Mouse (Mus musculus) layer of hippocampus, adult 11-12 months (tissue): Measurements from ENCODE around the gene Cntn3.
A peak's percentile ranks its signal among the peaks of the same experiment; 100 is the strongest.
"Not testable (repeated sequence)": the region's sequence is repeated elsewhere in the genome, so short reads cannot be mapped to it uniquely, and the experiment has no call there.

Experiments used
- DNase-seq: peaks from one replicate; pipeline ENCODE4 v3.0.0; 2022; ENCODE audit warnings: low spot score

Gene Cntn3

DNA sequence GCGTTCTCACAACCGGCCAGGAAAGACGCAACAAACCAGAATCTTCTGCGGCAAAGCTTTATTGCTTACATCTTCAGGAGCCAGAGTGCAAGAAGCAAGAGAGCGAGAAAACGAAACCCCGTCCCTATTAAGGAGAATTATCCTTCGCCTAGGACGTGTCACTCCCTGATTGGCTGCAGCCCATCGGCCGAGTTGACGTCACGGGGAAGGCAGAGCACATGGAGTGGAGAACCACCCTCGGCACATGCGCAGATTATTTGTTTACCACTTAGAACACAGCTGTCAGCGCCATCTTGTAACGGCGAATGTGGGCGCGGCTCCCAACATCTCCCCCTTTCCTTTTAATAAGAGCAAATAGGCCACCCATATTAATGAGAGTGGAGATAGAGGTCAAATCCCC, at the start of gene Cntn3:
Cntn3 (minus strand) TSS at position 101 of the 400 bp plus-strand sequence.
- DNase-seq: not testable (repeated sequence)

- DNase-seq: no peak
These were observed 27.9 kb upstream of the Cntn3 start for GRCm38 (mm10) chr6:102600773-102601172.

- DNase-seq: no peak
These were observed 24.9 kb upstream of the Cntn3 start for GRCm38 (mm10) chr6:102597756-102598155.

- DNase-seq: no peak
These were observed 17.2 kb upstream of the Cntn3 start for GRCm38 (mm10) chr6:102590151-102590550.

GRCm38 (mm10) chr6:102589311-102589710, 16.4 kb upstream of the Cntn3 start:
- no peak for DNase-seq

GRCm38 (mm10) chr6:102586056-102586455, 13.2 kb upstream of the Cntn3 start:
- no peak for DNase-seq

DNA sequence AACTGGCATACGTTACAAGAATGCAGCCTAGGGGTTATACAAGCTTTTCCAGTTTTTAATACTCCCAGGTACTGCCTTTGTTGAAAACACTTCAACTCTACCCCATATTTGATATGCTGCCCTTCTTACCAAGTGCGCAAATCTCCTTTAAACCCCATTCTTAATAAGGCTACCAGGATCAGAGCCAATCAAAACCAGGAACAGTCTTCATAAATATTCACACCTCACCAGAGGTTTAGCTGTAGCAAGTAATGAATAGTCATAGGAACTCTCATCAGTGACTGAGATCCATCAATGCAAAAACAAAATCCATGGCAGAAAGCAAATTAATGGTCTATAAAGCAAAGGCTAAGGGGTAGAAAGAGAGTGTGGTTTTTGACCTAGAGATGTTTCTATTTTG, 10.7 kb upstream of the Cntn3 start:
- DNase-seq: no peak

GRCm38 (mm10) chr6:102567496-102567895, 5.4 kb downstream of the Cntn3 start:
- DNase-seq: no peak

GRCm38 (mm10) chr6:102565228-102565627, 7.7 kb downstream of the Cntn3 start:
- no peak for DNase-seq

DNA sequence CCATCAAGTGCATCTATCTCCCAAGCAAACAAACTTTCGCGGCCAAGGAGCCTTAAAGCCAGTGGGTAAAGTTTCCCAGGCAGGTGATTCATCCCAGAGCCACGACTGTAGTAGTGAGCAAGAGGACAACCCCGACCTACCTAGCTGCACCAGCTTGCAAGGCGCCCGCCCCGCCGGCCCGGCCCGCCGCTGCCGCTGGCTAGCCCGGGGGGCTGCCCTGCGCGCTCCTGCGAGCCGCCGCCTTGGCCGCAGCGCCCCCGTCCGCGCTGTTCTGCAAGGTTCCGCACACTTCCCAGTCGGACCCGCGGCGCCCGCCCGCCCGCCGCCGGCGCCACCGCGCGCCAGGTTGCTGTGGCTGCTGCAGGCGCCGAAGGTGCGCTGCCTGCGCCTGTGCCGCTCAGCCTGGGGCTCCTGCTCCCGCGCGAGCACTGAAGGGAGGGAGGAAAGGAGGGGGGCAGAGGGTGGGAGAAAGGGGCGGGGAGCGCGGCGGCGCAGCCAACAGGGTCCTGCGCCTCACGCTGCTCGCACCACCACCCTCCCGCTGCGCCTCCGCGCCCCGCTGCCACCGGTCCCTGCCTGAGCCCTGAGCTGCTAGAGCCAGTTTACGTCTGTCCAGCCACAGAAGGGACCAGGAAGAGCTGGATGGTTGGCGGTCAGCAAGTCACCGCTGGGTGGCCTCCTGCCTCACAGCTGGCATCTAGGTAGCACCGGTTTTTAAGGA, 8.7 kb downstream of the Cntn3 start:
- DNase-seq: peak; percentile 70

GRCm38 (mm10) chr6:102563431-102563830, 9.5 kb downstream of the Cntn3 start:
- DNase-seq: no peak

GRCm38 (mm10) chr6:102557521-102557920, 15.4 kb downstream of the Cntn3 start:
- DNase-seq: no peak

GRCm38 (mm10) chr6:102556497-102556896, 16.4 kb downstream of the Cntn3 start:
- DNase-seq: no peak

GRCm38 (mm10) chr6:102555814-102556437, 17.0 kb downstream of the Cntn3 start:
- DNase-seq: no peak

GRCm38 (mm10) chr6:102555067-102555657, 17.7 kb downstream of the Cntn3 start:
- DNase-seq: no peak

- DNase-seq: no peak
These were observed 31.1 kb downstream of the Cntn3 start for GRCm38 (mm10) chr6:102541633-102542412.

DNA sequence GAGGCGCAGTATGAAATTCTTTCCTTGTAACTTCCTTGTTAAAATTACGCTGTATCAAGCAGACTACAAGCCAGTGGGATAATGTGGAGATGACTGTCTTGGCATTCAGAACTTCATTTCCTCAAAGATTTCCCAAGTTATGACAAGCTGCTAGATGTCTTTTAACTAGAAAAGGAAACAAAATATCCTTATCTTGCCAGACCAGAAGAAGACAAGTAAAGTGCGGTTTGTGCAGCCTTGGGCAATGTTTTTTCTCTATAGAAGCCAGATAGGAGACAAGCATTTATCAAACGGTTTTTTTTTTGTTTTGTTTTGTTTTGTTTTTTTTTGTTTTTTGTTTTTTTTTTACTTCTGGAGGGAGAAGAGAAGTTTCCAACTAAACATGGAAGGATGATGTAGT, 37.3 kb downstream of the Cntn3 start:
- DNase-seq: no peak

DNA sequence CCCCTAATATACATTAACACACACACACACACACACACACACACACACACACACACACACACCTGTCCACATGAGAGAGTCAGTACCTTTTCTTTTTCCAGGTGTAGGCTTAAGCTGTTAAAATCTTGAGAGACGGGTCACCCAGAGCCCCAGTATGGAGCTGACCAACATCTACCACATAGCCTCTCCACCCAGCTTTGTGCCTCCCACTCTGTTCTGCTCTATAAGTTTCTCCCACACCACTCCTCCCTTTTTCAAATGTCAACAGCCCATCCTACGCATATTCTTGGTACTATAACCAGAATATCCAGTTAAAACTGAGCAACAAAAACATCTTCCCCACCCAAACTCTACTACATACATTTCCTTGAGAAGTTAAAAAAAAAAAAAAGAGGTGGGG, 49.9 kb downstream of the Cntn3 start:
- DNase-seq: no peak

DNA sequence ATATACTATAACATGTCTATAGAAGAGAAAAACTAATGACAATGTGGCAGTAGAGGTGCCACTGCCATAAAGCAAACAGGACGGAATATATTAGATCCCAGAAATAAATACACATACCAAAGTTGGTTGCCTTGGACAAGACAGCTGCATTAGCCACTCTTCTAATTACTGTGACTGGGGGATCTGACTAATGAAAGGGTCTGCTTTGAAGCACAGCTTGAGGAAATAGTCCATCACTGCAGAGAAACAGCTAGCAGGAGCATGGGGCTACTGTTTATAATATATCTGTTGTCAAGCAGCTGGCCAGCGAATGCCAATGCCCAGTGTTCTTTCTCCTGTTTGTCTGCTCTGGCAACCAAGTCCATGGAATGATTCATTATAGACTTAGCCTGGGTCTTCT, 51.9 kb downstream of the Cntn3 start:
- no peak for DNase-seq

GRCm38 (mm10) chr6:102515231-102515630, 57.7 kb downstream of the Cntn3 start:
- DNase-seq: no peak

DNA sequence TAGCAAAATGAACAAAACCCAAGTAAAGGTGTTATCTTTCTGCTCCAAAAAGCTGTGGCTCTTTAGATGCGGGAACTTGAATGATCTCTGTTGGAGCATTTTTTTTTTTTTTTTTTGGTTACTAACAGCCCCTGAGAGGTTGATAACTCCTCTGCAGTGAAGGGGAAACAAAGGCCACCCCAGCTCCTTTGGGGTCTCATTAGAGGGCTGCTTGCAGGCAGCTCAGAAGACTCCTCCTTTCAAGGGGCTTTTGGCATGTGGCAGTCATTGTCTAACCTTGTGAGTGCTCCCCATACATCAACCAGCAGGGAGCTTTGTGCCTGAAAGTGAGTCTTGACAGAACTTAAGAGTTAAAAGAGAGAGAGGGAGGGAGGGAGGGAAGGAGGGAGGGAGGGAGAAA, 60.8 kb downstream of the Cntn3 start:
- no peak for DNase-seq

DNA sequence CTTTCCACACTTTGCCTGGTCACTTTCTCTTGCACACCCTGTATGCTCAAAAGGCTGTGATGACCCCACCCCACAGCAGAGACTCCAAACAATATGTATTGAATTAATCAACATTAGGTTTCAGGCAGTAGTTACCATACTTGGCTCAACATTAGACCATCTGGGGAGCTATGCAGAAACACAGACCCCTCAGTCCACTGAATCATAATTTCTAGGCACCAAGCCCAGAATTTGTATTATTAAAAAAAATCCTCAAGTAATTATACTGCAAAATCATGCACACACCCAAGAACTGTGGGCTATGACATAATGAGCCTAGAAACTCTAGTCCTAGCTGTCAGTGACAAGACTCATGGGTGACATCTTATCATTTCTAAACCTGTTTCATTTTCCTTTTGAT, 87.4 kb downstream of the Cntn3 start:
- no peak for DNase-seq
